Mouse (Mus musculus): ENCODE measurements at regions not wholly inside any gene's neighbourhood (a gene's known extent, or its start where the extent isn't known, plus 50 kb on each side); places are given as distances from the start of the nearest gene placed in this dataset.

DNA sequence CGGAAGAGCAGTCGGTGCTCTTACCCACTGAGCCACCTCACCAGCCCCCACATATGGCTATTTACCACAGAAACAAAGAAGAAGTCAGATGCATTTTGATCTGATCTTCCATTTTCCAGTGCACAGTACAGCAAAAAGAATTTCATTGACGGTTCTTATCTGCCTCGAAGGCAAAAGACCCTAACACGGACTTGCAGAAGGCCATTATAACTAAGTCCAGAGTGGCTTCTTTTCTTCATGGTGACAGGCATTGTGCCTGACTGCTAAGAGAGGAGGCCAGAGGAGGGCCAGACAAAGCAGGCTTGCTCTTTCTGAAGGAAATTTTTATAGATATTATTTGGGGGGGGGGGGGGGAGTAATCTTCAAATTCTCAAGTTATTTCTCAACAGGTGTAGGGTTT is 350.0 kb upstream of the Atp11b start:
- no peak for TF ChIP-seq CTCF (IDR thresholded peaks at IDR 0.05; ENCODE audit: low read depth, low read length)
- TF ChIP-seq TAL1 (conservative IDR thresholded peaks at IDR 0.05; ENCODE audit: low read depth, low read length) = no peak
- TF ChIP-seq GATA1 (IDR thresholded peaks at IDR 0.05; ENCODE audit: borderline replicate concordance, low read length) = no peak
- TF ChIP-seq GATA2 (IDR thresholded peaks at IDR 0.05; ENCODE audit: borderline replicate concordance, low read depth, low read length) = no peak

Measured in G1E (cell line).